Comparison of ENCODE assay signal across 28 mouse cellular contexts in genomic region chr3:104455506-104456275, GRCm38 (mm10). TPM values are rescaled to one million over a fixed set of nuclear protein-coding genes. Genes with fewer than 3 reads are reported as not detected.
DNase-seq lines count a peak whose midpoint lies in the region; ATAC-seq lines count a peak whose summit lies in the region.
"Had no signal": no experiment of that assay in that cellular context is flagged by ENCODE, and none has a peak within 500 bp of the region (broad histone marks: within the 10 kb centered on the region; RNA-seq: fewer than 3 reads in every experiment).

No protein-coding gene starts in this region.

- H3K9ac ChIP-seq in forebrain, embryonic 14.5 days (ENCODE audit: low read length), result no peak overlapping the region
- H3K9ac ChIP-seq in intestine, embryonic 14.5 days (ENCODE audit: low read length), result no peak overlapping the region
- no peak overlapping the region for H3K9ac ChIP-seq in intestine, embryonic 15.5 days
- no peak overlapping the region for H3K9ac ChIP-seq in midbrain, embryonic 14.5 days (replicated peaks; ENCODE audit: low read length)
- no peak overlapping the region for H3K9ac ChIP-seq in midbrain, embryonic 15.5 days
- H3K9ac ChIP-seq: embryonic facial prominence, embryonic 13.5 days; embryonic facial prominence, embryonic 15.5 days; forebrain, embryonic 15.5 days had no signal

- H3K4me1 ChIP-seq in forebrain, embryonic 14.5 days (ENCODE audit: control insufficient read depth, insufficient read depth, low read length), result no peaks in the 10 kb centered on the region
- no peaks in the 10 kb centered on the region for H3K4me1 ChIP-seq in forebrain, embryonic 10.5 days
- H3K4me1 ChIP-seq in intestine, embryonic 14.5 days (replicated peaks; ENCODE audit: control insufficient read depth, insufficient read depth, low read length), result no peaks in the 10 kb centered on the region
- no peaks in the 10 kb centered on the region for H3K4me1 ChIP-seq in intestine, embryonic 15.5 days (replicated peaks)
- no peaks in the 10 kb centered on the region for H3K4me1 ChIP-seq in midbrain, embryonic 14.5 days (ENCODE audit: control insufficient read depth, insufficient read depth, low read length)
- H3K4me1 ChIP-seq in midbrain, embryonic 15.5 days, result no peaks in the 10 kb centered on the region
- H3K4me1 ChIP-seq: embryonic facial prominence, embryonic 13.5 days; embryonic facial prominence, embryonic 15.5 days had no signal

- peaks cover 52% of the 10 kb centered on the region for H3K36me3 ChIP-seq in forebrain, embryonic 14.5 days (ENCODE audit: control insufficient read depth, insufficient read depth, low read length)
- peaks cover 73% of the 10 kb centered on the region for H3K36me3 ChIP-seq in forebrain, embryonic 10.5 days (replicated peaks)
- H3K36me3 ChIP-seq in intestine, embryonic 14.5 days (ENCODE audit: control insufficient read depth, insufficient read depth, low read length), result peaks cover 55% of the 10 kb centered on the region
- peaks cover 12% of the 10 kb centered on the region for H3K36me3 ChIP-seq in intestine, embryonic 15.5 days
- peaks cover 58% of the 10 kb centered on the region for H3K36me3 ChIP-seq in midbrain, embryonic 14.5 days (ENCODE audit: control insufficient read depth, insufficient read depth, low read length)
- peaks cover 36% of the 10 kb centered on the region; the same call in 1 of the 2 replicates for H3K36me3 ChIP-seq in midbrain, embryonic 15.5 days (replicated peaks)

- peak; percentile 33 for DNase-seq in forebrain, embryonic 14.5 days (ENCODE audit: low spot score)
- no peak for DNase-seq in forebrain, embryonic 10.5 days (ENCODE audit: extremely low spot score, low spot score)
- DNase-seq in heart, adult 11 months, result peak; percentile 85
- DNase-seq in heart, postnatal 4 days, result no peak
- DNase-seq in intestine, embryonic 14.5 days (ENCODE audit: low spot score), result peak; percentile 31
- peak; percentile 20 for DNase-seq in midbrain, embryonic 14.5 days
- DNase-seq: adrenal gland, adult 8-10 months; adrenal gland, postnatal 14 days; adrenal gland, postnatal 36 days; B cell, adult 2 months; cerebellum, adult 11 months; cerebellum, adult 18-20 months; cerebellum, adult 8-10 months; cerebellum, adult 9-11 months; cerebellum, postnatal 14 days; cerebellum, postnatal 36 days; embryo, embryonic 11 days had no signal

- no peak for ATAC-seq in forebrain, embryonic 14.5 days
- ATAC-seq in intestine, embryonic 14.5 days (replicated peaks; ENCODE audit: low FRiP score, low TSS enrichment, low read depth), result no peak
- ATAC-seq in intestine, embryonic 15.5 days, result no peak
- ATAC-seq in midbrain, embryonic 14.5 days (ENCODE audit: low FRiP score, low TSS enrichment), result no peak
- ATAC-seq in midbrain, embryonic 15.5 days (replicated peaks), result no peak
- ATAC-seq: activated CD4-positive, CD25-positive, alpha-beta regulatory T cell, adult 4 months; CD4-positive, CD25-positive, alpha-beta regulatory T cell, adult 4 months; forebrain, embryonic 15.5 days; Patski had no signal

- 73% methylated on average over 10 of the region's 10 CpGs for WGBS in forebrain, embryonic 14.5 days
- WGBS in forebrain, embryonic 10.5 days, result 84% methylated on average over 10 of the region's 10 CpGs
- WGBS in intestine, embryonic 14.5 days, result 84% methylated on average over 10 of the region's 10 CpGs
- WGBS in intestine, embryonic 15.5 days, result 80% methylated on average over 10 of the region's 10 CpGs
- 80% methylated on average over 10 of the region's 10 CpGs for WGBS in midbrain, embryonic 14.5 days
- 73% methylated on average over 10 of the region's 10 CpGs for WGBS in midbrain, embryonic 15.5 days

- H3K9me3 ChIP-seq in forebrain, embryonic 14.5 days (replicated peaks; ENCODE audit: control insufficient read depth, low read length), result no peaks in the 10 kb centered on the region
- no peaks in the 10 kb centered on the region for H3K9me3 ChIP-seq in forebrain, embryonic 10.5 days
- no peaks in the 10 kb centered on the region for H3K9me3 ChIP-seq in intestine, embryonic 14.5 days (ENCODE audit: control insufficient read depth, low read length)
- no peaks in the 10 kb centered on the region for H3K9me3 ChIP-seq in intestine, embryonic 15.5 days
- H3K9me3 ChIP-seq in midbrain, embryonic 14.5 days (ENCODE audit: control insufficient read depth, low read length), result no peaks in the 10 kb centered on the region
- no peaks in the 10 kb centered on the region for H3K9me3 ChIP-seq in midbrain, embryonic 15.5 days
- H3K9me3 ChIP-seq: embryonic facial prominence, embryonic 13.5 days; embryonic facial prominence, embryonic 15.5 days; forebrain, embryonic 15.5 days; G1E had no signal

- H3K4me2 ChIP-seq in forebrain, embryonic 14.5 days (ENCODE audit: low read length), result no peak overlapping the region
- no peak overlapping the region for H3K4me2 ChIP-seq in intestine, embryonic 14.5 days (ENCODE audit: low read length)
- H3K4me2 ChIP-seq in intestine, embryonic 15.5 days (replicated peaks), result no peak overlapping the region
- H3K4me2 ChIP-seq in midbrain, embryonic 14.5 days (ENCODE audit: low read length), result no peak overlapping the region
- H3K4me2 ChIP-seq in midbrain, embryonic 15.5 days, result no peak overlapping the region
- H3K4me2 ChIP-seq: embryonic facial prominence, embryonic 13.5 days; embryonic facial prominence, embryonic 15.5 days; forebrain, embryonic 15.5 days had no signal

- no peak overlapping the region for H3K4me3 ChIP-seq in forebrain, embryonic 14.5 days (ENCODE audit: low read depth, low read length)
- H3K4me3 ChIP-seq in forebrain, embryonic 10.5 days, result no peak overlapping the region
- H3K4me3 ChIP-seq in intestine, embryonic 14.5 days (ENCODE audit: low read depth, low read length), result no peak overlapping the region
- H3K4me3 ChIP-seq in intestine, embryonic 15.5 days (replicated peaks), result no peak overlapping the region
- no peak overlapping the region for H3K4me3 ChIP-seq in midbrain, embryonic 14.5 days (replicated peaks; ENCODE audit: low read depth, low read length)
- H3K4me3 ChIP-seq in midbrain, embryonic 15.5 days, result no peak overlapping the region
- H3K4me3 ChIP-seq: embryonic facial prominence, embryonic 13.5 days; embryonic facial prominence, embryonic 15.5 days; erythroblast, embryonic 14.5 days; forebrain, embryonic 15.5 days had no signal

- no peak overlapping the region for H3K27ac ChIP-seq in forebrain, embryonic 14.5 days (ENCODE audit: low read depth, low read length)
- no peak overlapping the region for H3K27ac ChIP-seq in forebrain, embryonic 10.5 days
- no peak overlapping the region for H3K27ac ChIP-seq in intestine, embryonic 14.5 days (ENCODE audit: low read depth)
- no peak overlapping the region for H3K27ac ChIP-seq in intestine, embryonic 15.5 days
- no peak overlapping the region for H3K27ac ChIP-seq in midbrain, embryonic 14.5 days (replicated peaks; ENCODE audit: low read depth, low read length)
- H3K27ac ChIP-seq in midbrain, embryonic 15.5 days, result no peak overlapping the region
- H3K27ac ChIP-seq: embryonic facial prominence, embryonic 13.5 days; embryonic facial prominence, embryonic 15.5 days; forebrain, embryonic 15.5 days had no signal

- no peaks in the 10 kb centered on the region for H3K27me3 ChIP-seq in forebrain, embryonic 14.5 days (replicated peaks; ENCODE audit: control insufficient read depth, insufficient read depth, low read length)
- no peaks in the 10 kb centered on the region for H3K27me3 ChIP-seq in forebrain, embryonic 10.5 days (ENCODE audit: poor library complexity, severe bottlenecking)
- H3K27me3 ChIP-seq in intestine, embryonic 14.5 days (replicated peaks; ENCODE audit: control insufficient read depth, insufficient read depth, low read length), result no peaks in the 10 kb centered on the region
- no peaks in the 10 kb centered on the region for H3K27me3 ChIP-seq in intestine, embryonic 15.5 days (replicated peaks)
- H3K27me3 ChIP-seq in midbrain, embryonic 14.5 days (ENCODE audit: control insufficient read depth, insufficient read depth, low read length), result no peaks in the 10 kb centered on the region
- H3K27me3 ChIP-seq in midbrain, embryonic 15.5 days (replicated peaks), result no peaks in the 10 kb centered on the region
- H3K27me3 ChIP-seq: CH12.LX; embryonic facial prominence, embryonic 13.5 days; embryonic facial prominence, embryonic 15.5 days; forebrain, embryonic 15.5 days; Patski had no signal

RNA-seq across cellular contexts. Expression of gene Lrig2, which starts 56.0 kb away (rescaled TPM):
- 20.9 and 27.4 TPM in 2 replicates for polyA plus RNA-seq in forebrain, embryonic 14.5 days (2014; fragmentation: Nextera tagmentation; extraction: Ambion mirVana)
- polyA plus RNA-seq in forebrain, embryonic 10.5 days (2016; fragmentation: Nextera tagmentation; extraction: Ambion mirVana), result 15.1 and 16.4 TPM in 2 replicates
- 10 to 100 TPM; 15.9 to 16.6 TPM for total RNA-seq in heart, postnatal 4 days (2021)
- 19.3 and 21.7 TPM in 2 replicates for polyA plus RNA-seq in intestine, embryonic 14.5 days (2014; fragmentation: Nextera tagmentation; extraction: Ambion mirVana)
- polyA plus RNA-seq in intestine, embryonic 15.5 days (2015; fragmentation: Nextera tagmentation; extraction: Ambion mirVana), result 11.2 and 13.3 TPM in 2 replicates
- 30.3 and 44.8 TPM in 2 replicates for polyA plus RNA-seq in midbrain, embryonic 14.5 days (2014; fragmentation: Nextera tagmentation; extraction: Ambion mirVana)
- polyA plus RNA-seq in midbrain, embryonic 15.5 days (2015; fragmentation: Nextera tagmentation; extraction: Ambion mirVana), result 34.8 and 36.8 TPM in 2 replicates

Comparison
In these comparisons a context has a peak if more than half of its experiments do, and no peak if none do; other contexts are left out.
1. DNase-seq: peak in forebrain, embryonic 14.5 days (single experiment), heart, adult 11 months (single experiment), intestine, embryonic 14.5 days (single experiment) and midbrain, embryonic 14.5 days (single experiment); none in forebrain, embryonic 10.5 days (single experiment) and heart, postnatal 4 days (single experiment).